Mouse (Mus musculus) liver, adult 2 months (tissue): ENCODE results near the gene Sirt6.

Experiments
- CTCF ChIP-seq: fragments of 200-500 bp; IDR thresholded peaks from 2 replicates; pipeline ENCODE4 v1.5.1; 2011; ENCODE audit warnings: low read depth, low read length, control low read depth
- POLR2A ChIP-seq: fragments of 200-500 bp; IDR thresholded peaks from 2 replicates; pipeline ENCODE4 v1.6.1; 2011; ENCODE audit warnings: low read length, control low read depth; ENCODE audit not compliant: insufficient read depth; ENCODE audit errors: extremely low read depth

DNA sequence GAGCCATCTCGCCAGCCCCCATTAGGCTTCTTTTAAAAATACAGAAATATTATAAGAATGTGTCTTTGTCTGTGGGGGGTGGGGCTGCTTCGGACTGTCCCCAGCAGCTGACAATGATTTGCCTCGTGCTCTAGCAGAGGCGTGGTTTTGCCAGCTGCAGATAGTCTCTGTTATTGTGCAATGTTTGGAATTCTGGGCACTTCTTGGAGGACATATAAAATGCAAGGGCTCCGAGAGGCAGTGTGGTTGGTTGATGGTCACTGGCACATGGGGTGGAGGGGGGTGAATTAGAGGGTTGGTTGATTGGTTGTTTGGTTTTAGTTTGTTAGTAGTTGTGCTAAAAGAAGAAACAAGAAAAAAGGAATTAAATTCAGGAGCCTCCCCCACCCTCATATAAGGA, 7.6 kb downstream of the Sirt6 start:
- TF ChIP-seq POLR2A, result no peak
- TF ChIP-seq CTCF, result no peak
